Mouse (Mus musculus) telencephalon, adult 2 months (tissue): ENCODE results near the gene Slc35c2.
A peak's percentile ranks its signal among the peaks of the same experiment; 100 is the strongest.

Experiments used
- DNase-seq: peaks from one replicate; pipeline ENCODE4 v3.0.0-alpha.2; 2011; ENCODE audit warnings: low read depth, low spot score

Gene Slc35c2

GRCm38 (mm10) chr2:165287202-165287984, at the start of gene Slc35c2:
TSS of gene Slc35c2 (minus strand) at chr2:165287869.
- DNase-seq: peak; percentile 92

- DNase-seq: no peak
These were observed 49.5 kb upstream of the Slc35c2 start for GRCm38 (mm10) chr2:165337191-165337590.

- no peak for DNase-seq
These were observed 45.0 kb upstream of the Slc35c2 start for GRCm38 (mm10) chr2:165332610-165333210.

- DNase-seq: no peak
These were observed 42.0 kb upstream of the Slc35c2 start for GRCm38 (mm10) chr2:165329703-165330102.

GRCm38 (mm10) chr2:165328746-165329145, 41.1 kb upstream of the Slc35c2 start:
- no peak for DNase-seq

- no peak for DNase-seq
These were observed 39.7 kb upstream of the Slc35c2 start for GRCm38 (mm10) chr2:165327386-165327785.

- DNase-seq: peak; percentile 98
These were observed 38.9 kb upstream of the Slc35c2 start, which contains the start of gene Elmo2 for GRCm38 (mm10) chr2:165326304-165327190. TSS of gene Elmo2 (minus strand) at chr2:165326479.

GRCm38 (mm10) chr2:165325521-165326303, 38.0 kb upstream of the Slc35c2 start:
- no peak for DNase-seq

GRCm38 (mm10) chr2:165323928-165324327, 36.3 kb upstream of the Slc35c2 start:
- no peak for DNase-seq

- DNase-seq: no peak
These were observed 35.8 kb upstream of the Slc35c2 start for GRCm38 (mm10) chr2:165323484-165323883.

GRCm38 (mm10) chr2:165321981-165322735, 34.5 kb upstream of the Slc35c2 start:
- no peak for DNase-seq

GRCm38 (mm10) chr2:165321381-165321888, 33.8 kb upstream of the Slc35c2 start:
- DNase-seq: no peak

- DNase-seq: peak; percentile 62
These were observed 33.0 kb upstream of the Slc35c2 start for GRCm38 (mm10) chr2:165320531-165321150.

- no peak for DNase-seq
These were observed 31.8 kb upstream of the Slc35c2 start for GRCm38 (mm10) chr2:165319503-165319902.

- no peak for DNase-seq
These were observed 31.3 kb upstream of the Slc35c2 start for GRCm38 (mm10) chr2:165318941-165319340.

- no peak for DNase-seq
These were observed 30.1 kb upstream of the Slc35c2 start for GRCm38 (mm10) chr2:165317621-165318263.

- DNase-seq: peak; percentile 91
These were observed 29.3 kb upstream of the Slc35c2 start for GRCm38 (mm10) chr2:165316837-165317473.

- DNase-seq: no peak
These were observed 28.5 kb upstream of the Slc35c2 start for GRCm38 (mm10) chr2:165316204-165316603.

- DNase-seq: no peak
These were observed 26.5 kb upstream of the Slc35c2 start for GRCm38 (mm10) chr2:165314197-165314596.
